Mouse (Mus musculus) liver, postnatal 0 days (tissue): ENCODE results near the gene Sf3b5.

Source experiments
- CTCF ChIP-seq: sonication (generic); IDR thresholded peaks from 2 replicates; pipeline ENCODE4 v1.5.1; 2016; ENCODE audit warnings: antibody characterized with exemption, low read depth
- EP300 ChIP-seq: IDR thresholded peaks from 2 replicates; pipeline ENCODE4 v1.6.1; 2016; ENCODE audit warnings: antibody characterized with exemption, low read depth, mild to moderate bottlenecking

- no peak for TF ChIP-seq CTCF
- no peak for TF ChIP-seq EP300
These were observed 13.9 kb downstream of the Sf3b5 start for GRCm38 (mm10) chr10:13019026-13019425.
